Mouse (Mus musculus): ENCODE results near the gene Ranbp3. TPM values are rescaled to one million over a fixed set of nuclear protein-coding genes. Genes with fewer than 3 reads are reported as not detected.

The Ranbp3 gene
- polyA plus RNA-seq, 1 experiment, result 16.4 TPM

DNA sequence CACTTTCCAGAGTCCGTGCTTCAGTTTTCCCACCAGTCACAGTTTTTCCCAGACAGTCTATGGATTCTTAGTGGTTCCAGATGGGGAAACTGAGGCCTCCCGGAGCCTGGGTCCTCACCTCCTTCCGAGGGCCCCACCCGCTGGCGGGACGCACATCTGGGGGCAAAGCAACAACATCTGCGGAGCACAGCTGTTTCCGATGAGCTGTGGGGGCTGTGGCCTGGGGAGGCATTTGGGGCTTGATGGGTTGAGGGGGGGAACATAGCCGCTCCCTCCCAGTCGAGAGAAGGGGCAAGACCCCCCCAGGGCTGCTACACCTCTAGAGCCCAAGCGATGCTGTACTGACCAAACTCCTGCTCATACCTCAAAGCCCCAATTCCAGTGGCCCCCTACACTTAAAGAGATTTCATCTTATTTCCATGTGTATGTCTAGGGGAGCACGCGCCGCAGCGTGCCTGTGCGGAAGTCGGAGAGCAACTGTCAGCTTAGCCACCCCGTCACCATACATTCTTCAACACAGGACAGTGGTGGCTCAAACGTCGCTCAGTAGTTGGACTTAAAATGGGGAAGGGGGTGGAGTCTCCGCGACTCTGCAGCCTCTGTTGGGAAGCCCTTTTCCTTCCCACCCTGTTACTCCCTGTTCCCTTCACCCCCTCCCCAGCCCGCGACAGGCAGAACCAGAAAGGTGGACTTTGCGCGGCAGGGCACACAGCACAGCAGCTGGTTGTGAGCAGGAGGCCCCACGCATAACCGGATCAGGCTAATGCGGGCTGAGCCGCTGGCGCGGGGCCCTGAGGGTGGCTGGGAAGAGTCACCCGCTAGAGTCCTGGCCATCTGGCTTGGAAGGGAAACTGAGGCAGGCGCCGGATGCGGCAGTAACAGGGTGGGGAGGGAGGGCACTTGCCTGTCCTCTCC lies 81.4 kb downstream of the Ranbp3 start:
- H3K4me3 ChIP-seq (replicated peaks), result no peak overlapping the region
- peaks cover 85% of the 10 kb centered on the region for H3K27me3 ChIP-seq (ENCODE audit: control insufficient read depth)
- no peaks in the 10 kb centered on the region for H3K36me3 ChIP-seq (ENCODE audit: control insufficient read depth)
- TF ChIP-seq TAL1 (IDR thresholded peaks at IDR 0.05; ENCODE audit: low read length) (no peak), GATA1 (IDR thresholded peaks at IDR 0.05; ENCODE audit: low read length) (no peak)
- peaks cover 17% of the 10 kb centered on the region for H3K9me3 ChIP-seq (ENCODE audit: control insufficient read depth, low read length)
- peaks cover 54% of the 10 kb centered on the region for H3K4me1 ChIP-seq (ENCODE audit: control insufficient read depth)

DNA sequence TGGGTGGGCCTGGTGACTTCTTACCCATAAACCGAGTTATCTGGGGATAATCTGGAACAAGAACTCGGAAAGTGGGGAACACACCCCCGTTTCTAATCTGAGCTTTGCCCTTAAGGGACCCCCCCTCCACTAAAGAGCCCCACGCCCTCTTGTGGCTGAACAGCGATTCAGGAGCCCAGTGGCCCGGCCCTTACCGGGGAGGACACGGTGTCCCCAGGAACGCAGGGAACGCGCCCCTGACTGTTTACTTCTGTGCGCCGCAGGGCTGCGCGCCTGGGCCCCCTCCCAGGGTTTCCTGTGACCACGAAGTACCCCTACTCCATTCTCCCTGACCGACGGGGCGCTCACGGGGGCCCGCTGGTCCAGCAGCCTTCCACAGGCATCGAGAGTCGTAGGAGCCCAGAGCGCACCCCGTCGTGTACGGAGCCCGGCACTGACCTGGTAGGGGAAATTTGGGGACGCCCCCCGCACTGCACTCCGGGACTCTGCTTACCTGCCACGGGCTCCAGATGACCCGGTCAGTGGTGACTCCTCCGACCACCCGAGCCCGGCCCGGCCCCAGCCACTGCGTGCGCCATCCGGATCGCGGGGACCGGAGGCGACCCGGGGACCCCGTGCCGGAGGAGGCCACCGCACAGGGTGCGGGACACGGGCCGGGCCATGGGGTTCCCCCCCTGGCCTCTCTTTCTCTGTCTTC lies 83.8 kb downstream of the Ranbp3 start:
- Histone ChIP-seq H3K36me3 (ENCODE audit: control insufficient read depth) (no peaks in the 10 kb centered on the region), H3K27me3 (ENCODE audit: control insufficient read depth) (peaks cover 62% of the 10 kb centered on the region), H3K9me3 (ENCODE audit: control insufficient read depth, low read length) (peaks cover 5% of the 10 kb centered on the region), H3K4me1 (ENCODE audit: control insufficient read depth) (peaks cover 69% of the 10 kb centered on the region), H3K4me3 (replicated peaks) (peak overlapping the region; percentile 57)
- no peak for TF ChIP-seq TAL1 (IDR thresholded peaks at IDR 0.05; ENCODE audit: low read length)
- no peak for TF ChIP-seq GATA1 (IDR thresholded peaks at IDR 0.05; ENCODE audit: low read length)

GRCm38 (mm10) chr17:56757416-56758123 lies 84.5 kb downstream of the Ranbp3 start, which contains the start of gene Nrtn:
Gene Nrtn (minus strand): TSS chr17:56757530.
- peaks cover 55% of the 10 kb centered on the region for H3K27me3 ChIP-seq (ENCODE audit: control insufficient read depth)

GRCm38 (mm10) chr17:56758132-56758531 lies 85.0 kb downstream of the Ranbp3 start:
- H3K4me3 ChIP-seq (replicated peaks), result peak overlapping the region; percentile 4
- no peaks in the 10 kb centered on the region for H3K36me3 ChIP-seq (ENCODE audit: control insufficient read depth)
- H3K27me3 ChIP-seq (ENCODE audit: control insufficient read depth), result peaks cover 49% of the 10 kb centered on the region
- TF ChIP-seq TAL1 (IDR thresholded peaks at IDR 0.05; ENCODE audit: low read length) (no peak), GATA1 (IDR thresholded peaks at IDR 0.05; ENCODE audit: low read length) (no peak)
- H3K9me3 ChIP-seq (ENCODE audit: control insufficient read depth, low read length), result peaks cover 5% of the 10 kb centered on the region
- H3K4me1 ChIP-seq (ENCODE audit: control insufficient read depth), result peaks cover 74% of the 10 kb centered on the region

More at GRCm38 (mm10) chr17:56757416-56758123, 84.5 kb downstream of the Ranbp3 start, which contains the start of gene Nrtn:
- Histone ChIP-seq H3K36me3 (ENCODE audit: control insufficient read depth) (no peaks in the 10 kb centered on the region), H3K9me3 (ENCODE audit: control insufficient read depth, low read length) (peaks cover 5% of the 10 kb centered on the region), H3K4me1 (ENCODE audit: control insufficient read depth) (peaks cover 70% of the 10 kb centered on the region), H3K4me3 (replicated peaks) (peak within 1 kb of the TSS; percentile 57)
- no peak for TF ChIP-seq TAL1 (IDR thresholded peaks at IDR 0.05; ENCODE audit: low read length)

DNA sequence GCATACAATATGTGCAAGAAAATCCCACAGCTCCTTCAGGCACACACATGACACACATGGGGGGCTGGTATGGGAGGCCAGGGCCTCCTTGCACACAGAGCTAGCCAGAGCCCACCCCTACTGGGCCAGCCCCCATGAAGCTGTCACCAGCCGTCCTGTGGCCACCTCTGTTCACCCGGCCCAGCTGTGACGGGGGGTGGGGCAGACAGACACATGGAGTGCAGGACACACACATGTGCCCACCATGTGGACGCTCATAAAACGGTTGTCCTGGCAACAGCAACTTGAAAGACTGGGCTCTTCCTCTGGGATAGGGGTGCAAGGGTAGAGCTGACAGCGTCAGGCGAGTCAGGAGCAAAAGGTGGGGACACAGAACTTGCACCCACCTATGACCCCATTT lies 86.2 kb downstream of the Ranbp3 start:
- no peak for TF ChIP-seq TAL1 (IDR thresholded peaks at IDR 0.05; ENCODE audit: low read length)
- no peak for TF ChIP-seq GATA1 (IDR thresholded peaks at IDR 0.05; ENCODE audit: low read length)
- H3K36me3 ChIP-seq (ENCODE audit: control insufficient read depth), result no peaks in the 10 kb centered on the region
- peaks cover 84% of the 10 kb centered on the region for H3K4me1 ChIP-seq (ENCODE audit: control insufficient read depth)
- H3K4me3 ChIP-seq (replicated peaks), result no peak overlapping the region
- H3K27me3 ChIP-seq (ENCODE audit: control insufficient read depth), result peaks cover 38% of the 10 kb centered on the region
- peaks cover 5% of the 10 kb centered on the region for H3K9me3 ChIP-seq (ENCODE audit: control insufficient read depth, low read length)

DNA sequence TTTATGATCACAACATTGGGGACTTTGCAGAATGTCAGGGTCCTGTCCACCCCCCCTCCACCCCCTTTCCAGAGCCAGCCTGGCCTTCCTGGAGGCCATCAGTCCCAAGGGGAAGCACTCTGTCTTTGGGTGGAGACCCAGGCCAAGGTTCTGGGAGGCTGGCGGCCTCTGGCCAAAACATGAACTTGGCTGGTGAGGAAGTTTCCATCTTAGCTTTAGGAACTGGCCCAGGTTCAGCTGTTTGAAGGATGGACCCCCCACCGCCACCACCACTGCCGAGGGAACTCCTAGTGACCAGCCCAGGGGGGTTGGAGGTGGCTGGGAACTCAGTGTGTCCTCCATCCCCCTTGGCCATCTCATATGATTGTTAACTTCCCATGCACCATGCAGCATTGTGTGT lies 88.0 kb downstream of the Ranbp3 start:
- Histone ChIP-seq H3K27me3 (ENCODE audit: control insufficient read depth) (peaks cover 20% of the 10 kb centered on the region), H3K9me3 (ENCODE audit: control insufficient read depth, low read length) (peaks cover 5% of the 10 kb centered on the region), H3K4me1 (ENCODE audit: control insufficient read depth) (peaks cover 89% of the 10 kb centered on the region), H3K4me3 (replicated peaks) (peak overlapping the region; percentile 71), H3K36me3 (ENCODE audit: control insufficient read depth) (peaks cover 4% of the 10 kb centered on the region; the same call in 1 of the 2 replicates)
- TF ChIP-seq TAL1 (IDR thresholded peaks at IDR 0.05; ENCODE audit: low read length) (no peak), GATA1 (IDR thresholded peaks at IDR 0.05; ENCODE audit: low read length) (peak; percentile 13; the same call in 1 of the 2 replicates)

Other genes with a start within 250 kb of the Ranbp3 start
- 0.33 and 0.44 TPM in 2 replicates for gene Ptprs, start 196.8 kb upstream of the Ranbp3 start, polyA plus RNA-seq (2012)
- not detected in 2 replicates for gene Znrf4, start 160.9 kb upstream of the Ranbp3 start, polyA plus RNA-seq (2012)
- gene Gm20219, start 118.9 kb upstream of the Ranbp3 start, polyA plus RNA-seq (2012), result 0.04 and 0.10 TPM in 2 replicates
- 26.3 and 27.6 TPM in 2 replicates for gene Safb2, start 88.7 kb upstream of the Ranbp3 start, polyA plus RNA-seq (2012)
- gene Safb, start 88.5 kb upstream of the Ranbp3 start, polyA plus RNA-seq (2012), result 27.9 and 29.6 TPM in 2 replicates
- 21.4 and 25.5 TPM in 2 replicates for gene 2410015M20Rik, start 63.5 kb upstream of the Ranbp3 start, polyA plus RNA-seq (2012)
- gene Rpl36, start 59.9 kb upstream of the Ranbp3 start, polyA plus RNA-seq (2012), result 810 and 1,011 TPM in 2 replicates
- gene Lonp1, start 46.4 kb upstream of the Ranbp3 start, polyA plus RNA-seq (2012), result 6.7 TPM in 2 replicates
- gene Catsperd, start 45.2 kb upstream of the Ranbp3 start, polyA plus RNA-seq (2012), result not detected in 2 replicates
- 70.5 and 83.1 TPM in 2 replicates for gene Ndufa11, start 44.5 kb downstream of the Ranbp3 start, polyA plus RNA-seq (2012)
- gene Vmac, start 44.7 kb downstream of the Ranbp3 start, polyA plus RNA-seq (2012), result 0.22 and 0.55 TPM in 2 replicates
- gene Nrtn, start 84.2 kb downstream of the Ranbp3 start, polyA plus RNA-seq (2012), result 1.4 and 2.2 TPM in 2 replicates
- gene Dus3l, start 91.5 kb downstream of the Ranbp3 start, polyA plus RNA-seq (2012), result 2.7 and 3.2 TPM in 2 replicates
- gene Prr22, start 97.0 kb downstream of the Ranbp3 start, polyA plus RNA-seq (2012), result 0.66 and 0.78 TPM in 2 replicates
- 26.9 and 29.2 TPM in 2 replicates for gene Rfx2, start 157.7 kb downstream of the Ranbp3 start, polyA plus RNA-seq (2012)
- gene Acsbg2, start 201.2 kb downstream of the Ranbp3 start, polyA plus RNA-seq (2012), result not detected in 2 replicates
- not detected in 2 replicates for gene 1700061G19Rik, start 202.2 kb downstream of the Ranbp3 start, polyA plus RNA-seq (2012)

Measured in erythroblast, embryonic 14.5 days (primary cell).